Mouse (Mus musculus) brain, embryonic 18.5 days (tissue): ENCODE measurements around the gene Fth1.
"Not testable (repeated sequence)": the region's sequence is repeated elsewhere in the genome, so short reads cannot be mapped to it uniquely, and the experiment has no call there.

ENCODE experiments used
- DNase-seq: peaks from one replicate; pipeline ENCODE4 v3.0.0-alpha.2; 2012; ENCODE audit warnings: low read depth, low spot score

Fth1 gene

DNA sequence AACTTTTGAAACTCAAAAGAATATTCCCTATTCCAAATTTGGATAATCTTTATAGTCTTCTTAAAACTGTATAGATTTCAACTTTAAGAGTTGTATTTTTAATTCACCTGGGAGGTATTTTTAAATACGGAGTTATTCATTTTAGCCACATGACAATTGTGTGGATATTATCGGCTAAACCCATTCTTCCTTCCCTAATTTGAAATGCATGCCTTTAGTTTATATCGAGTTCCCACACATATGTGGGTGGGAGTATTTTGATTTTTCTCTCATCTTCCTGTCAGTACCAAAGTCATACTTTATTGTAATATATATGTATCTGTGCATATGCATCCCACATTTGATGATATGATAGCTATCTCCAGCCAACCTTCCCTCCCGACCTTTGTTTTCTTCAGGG lies at the start of gene Fth1:
Fth1 (plus strand) TSS at position 341 of the 400 bp plus-strand sequence.
- no peak for DNase-seq

DNA sequence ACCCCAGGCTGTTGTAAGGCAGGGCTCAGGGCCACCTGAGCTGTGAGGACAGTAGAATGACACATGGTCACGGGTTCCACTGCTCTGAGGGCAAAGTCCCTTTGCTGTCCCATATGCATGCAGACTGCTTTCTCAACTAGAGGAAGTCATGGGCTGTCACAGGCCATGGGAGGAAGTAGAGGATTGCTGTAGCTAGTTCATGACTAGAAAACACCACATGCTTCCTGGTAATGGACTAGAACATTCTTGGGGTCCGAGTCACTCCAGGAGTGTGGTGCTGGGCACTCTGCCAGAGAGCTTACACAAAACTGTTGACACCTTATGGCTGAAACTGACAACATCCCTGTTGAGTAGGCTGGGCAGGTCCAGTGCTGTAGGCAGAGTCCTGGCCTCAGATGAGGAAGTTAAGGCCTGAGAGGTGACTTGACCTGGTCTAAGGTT lies 49.2 kb upstream of the Fth1 start:
- DNase-seq = not testable (repeated sequence)

DNA sequence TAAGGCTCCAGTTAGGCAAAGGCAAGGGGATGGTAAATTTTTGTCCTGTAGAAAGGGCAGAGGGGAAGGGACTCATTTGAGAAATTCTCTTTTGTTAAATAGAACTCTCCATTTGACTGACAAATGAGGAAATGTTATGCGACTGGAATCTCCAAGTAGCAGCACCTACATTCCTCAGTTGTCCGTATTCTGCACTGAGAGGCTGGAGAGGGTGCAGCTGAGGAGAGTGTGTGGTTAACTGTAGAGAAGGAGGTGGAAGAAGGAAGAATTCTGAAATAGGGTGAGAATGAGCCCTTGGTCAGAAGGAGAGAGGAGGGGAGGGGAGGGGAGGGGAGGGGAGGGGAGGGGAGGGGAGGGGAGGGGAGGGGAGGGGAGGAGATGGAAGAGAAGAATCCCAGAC lies 46.5 kb upstream of the Fth1 start:
- DNase-seq = no peak

DNA sequence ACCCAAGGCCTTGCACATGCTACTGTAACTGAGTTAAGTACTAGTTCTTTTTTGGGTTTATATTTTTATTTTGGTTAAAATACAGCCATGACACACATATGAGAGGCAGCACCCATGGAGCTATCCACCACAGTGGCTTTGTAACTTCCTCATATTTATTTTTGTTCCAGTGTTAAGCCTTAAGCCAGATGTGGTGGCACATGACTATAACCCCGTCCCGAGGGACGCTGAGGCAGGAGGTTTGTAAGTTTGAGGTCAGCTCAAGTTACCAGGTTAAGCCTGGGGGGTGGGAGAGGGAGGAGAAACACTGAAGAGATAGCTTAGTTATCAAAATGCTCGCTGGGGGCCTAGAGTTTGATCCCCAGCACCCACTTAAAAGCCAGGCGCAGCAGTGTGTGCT lies 43.8 kb upstream of the Fth1 start:
- DNase-seq = no peak

DNA sequence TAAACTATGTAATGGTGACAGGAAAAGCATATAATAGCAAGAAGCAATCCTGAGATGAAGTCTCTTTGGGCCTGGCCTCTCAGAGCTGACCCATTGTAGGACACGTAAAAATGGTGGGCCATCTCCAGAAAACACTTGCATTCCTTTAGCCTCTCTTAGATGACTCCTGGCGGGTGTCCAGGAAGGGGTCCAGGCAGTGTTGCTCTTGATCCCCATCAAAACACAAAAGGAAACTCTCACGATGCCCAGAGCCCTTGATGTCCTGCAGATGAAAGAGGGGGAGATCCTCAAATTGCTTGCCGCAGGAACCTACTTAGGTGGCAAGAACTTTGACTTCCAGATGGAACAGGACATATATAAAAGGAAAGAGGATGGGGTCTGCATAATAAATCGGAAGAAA lies 43.0 kb upstream of the Fth1 start:
- no peak for DNase-seq

DNA sequence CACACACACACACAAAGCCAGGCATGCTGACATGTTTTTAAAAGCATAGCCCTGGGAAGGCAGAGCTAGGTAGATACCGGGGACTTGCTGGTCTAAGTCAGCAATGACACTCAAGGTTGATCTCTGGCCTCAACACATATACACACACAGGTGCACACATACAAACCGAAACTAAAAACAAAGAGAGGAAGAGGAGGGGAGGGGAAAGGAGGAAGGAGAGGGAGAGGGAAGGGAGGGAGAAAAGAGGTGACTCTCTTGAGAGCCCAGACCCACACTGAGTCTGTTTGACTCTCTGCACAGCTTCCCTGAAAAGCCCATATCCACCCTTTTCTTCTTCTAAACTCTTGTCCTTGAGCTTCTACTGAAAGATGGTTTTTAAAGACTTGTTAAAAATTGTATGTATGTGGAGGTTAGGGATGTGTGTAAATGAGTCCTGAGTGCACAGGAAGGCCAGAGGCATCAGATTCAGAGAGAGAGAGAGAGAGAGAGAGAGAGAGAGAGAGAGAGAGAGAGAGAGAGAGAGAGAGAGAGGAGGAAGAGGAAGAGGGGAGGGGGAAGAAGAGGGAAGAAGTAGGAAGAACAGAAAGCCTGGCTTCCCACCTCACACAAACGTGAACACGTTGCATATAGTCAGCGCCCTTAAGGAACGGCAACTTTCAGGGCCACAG lies 42.1 kb upstream of the Fth1 start:
- DNase-seq = no peak

DNA sequence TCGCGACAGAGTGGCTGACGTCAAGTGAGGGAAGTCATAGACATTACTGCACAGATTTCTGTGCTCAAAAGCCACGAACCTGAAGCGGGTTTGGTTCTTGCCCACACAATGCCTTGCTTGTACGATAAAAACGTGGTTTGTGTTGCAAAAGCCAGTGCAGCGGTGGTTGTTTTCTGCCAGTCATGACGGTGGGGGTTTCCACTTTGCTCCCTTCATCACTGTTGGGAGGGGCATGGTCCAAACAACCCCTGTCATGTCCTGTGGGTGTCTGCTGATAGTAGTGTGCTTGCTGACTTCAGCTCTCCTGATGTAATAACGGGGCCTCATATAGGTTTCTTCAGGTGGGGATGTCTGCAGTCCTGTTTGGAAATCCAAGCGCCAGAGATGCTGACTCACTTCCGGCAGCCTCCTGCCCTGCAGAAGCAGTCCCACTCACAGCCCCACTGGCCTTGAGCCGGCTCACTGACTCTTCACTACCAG lies 41.5 kb upstream of the Fth1 start:
- DNase-seq = no peak

DNA sequence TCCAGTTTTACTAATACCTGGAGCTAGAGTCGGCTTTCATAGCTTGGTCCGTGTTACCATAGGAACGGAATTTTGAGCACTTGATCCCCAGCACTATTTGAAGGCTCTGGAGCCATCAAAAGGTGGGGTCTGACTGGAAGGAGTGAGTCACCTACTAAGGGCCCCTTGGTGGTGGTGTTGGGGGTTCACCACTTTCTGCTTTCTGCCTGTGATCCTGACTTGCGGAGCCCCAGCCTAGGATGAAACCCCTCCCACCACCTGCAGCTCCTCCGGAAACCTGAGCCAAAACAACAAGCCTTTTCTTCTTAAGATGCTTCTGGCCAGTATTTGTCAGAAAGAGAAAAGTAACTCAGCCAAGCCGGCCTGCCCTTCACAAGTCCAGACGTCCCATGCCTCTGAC lies 40.6 kb upstream of the Fth1 start:
- no peak for DNase-seq

DNA sequence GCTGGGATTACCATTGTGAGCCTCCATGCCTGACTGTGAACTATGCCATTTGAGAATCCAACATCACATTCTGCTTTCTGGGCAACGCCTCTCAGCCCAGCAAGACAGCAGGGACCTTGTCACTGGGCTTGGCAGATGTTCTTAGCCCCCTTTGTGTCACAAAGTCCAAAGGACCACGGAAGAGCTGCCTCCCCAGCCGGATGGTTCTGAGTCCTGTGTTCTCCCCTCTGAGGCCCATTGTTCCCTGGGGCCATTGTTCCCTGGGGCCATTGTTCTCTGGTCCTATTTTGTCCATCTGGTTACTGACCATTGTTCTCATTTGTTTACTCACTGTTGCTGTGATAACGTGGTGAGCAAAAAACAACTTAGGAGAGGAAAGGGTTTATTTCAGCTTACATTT lies 39.5 kb upstream of the Fth1 start:
- no peak for DNase-seq

DNA sequence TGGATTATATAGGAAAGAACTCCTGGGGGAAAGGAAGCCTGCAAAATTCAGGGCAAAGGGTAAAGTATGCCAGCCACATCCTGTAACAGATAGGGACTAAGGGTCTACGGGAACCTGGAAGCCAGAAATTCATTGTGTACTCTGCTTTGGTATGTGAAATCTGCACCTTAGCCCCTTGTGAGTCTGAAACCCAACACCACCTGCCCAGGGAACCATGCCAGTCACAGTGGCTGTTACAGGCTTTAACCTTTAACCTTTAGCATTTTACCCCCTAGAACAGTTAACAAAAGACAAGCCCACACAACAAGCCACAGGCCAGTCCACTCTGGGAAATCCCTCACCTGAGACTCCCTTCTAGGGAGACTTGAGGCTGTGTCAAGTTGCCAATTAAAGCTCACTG lies 38.6 kb upstream of the Fth1 start:
- no peak for DNase-seq

DNA sequence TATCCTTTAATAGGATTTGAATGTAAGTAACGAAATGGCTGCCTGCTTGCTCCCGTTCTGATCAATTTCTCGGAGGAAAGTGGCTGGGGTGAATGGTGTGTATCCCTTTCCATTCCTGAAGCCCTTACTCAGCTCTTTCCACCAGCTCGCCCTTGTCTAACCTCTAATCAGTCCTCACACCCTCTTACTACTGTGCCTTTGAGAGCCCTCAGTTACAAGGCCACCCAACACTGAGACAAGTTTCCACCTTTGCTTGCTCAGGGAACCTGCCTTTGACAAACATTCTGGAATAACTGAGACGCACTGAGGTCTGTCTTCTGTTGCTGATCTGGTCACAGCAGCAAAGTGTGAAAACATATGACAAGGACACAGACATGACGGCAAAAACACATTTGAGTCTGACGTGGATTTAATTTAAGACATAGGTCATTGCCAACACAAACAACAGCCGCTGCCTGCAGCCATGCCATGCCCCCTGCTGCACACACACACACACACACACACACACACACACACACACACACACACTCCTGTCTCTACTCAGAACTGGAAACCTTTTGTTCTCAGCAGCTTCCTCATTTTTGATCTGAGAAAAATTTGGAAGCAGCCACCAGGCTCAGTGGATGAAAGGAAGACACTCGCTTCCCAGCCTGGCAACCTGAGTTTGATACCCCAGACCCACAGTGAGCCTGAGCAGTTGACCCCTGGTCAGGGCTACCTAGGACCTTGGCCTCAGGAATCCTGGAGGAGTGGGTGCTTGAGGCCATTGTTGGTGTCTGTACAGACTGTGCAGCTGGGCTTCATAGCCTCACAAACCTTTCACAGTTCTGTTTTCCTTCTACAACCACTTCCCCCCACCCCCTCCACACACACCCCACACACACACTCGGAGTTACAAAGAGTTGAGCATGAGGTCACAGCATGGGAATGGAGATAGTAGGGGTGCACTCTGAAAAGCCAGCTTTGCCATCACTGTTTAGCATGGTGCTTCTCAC lies 37.6 kb upstream of the Fth1 start:
- DNase-seq = no peak

DNA sequence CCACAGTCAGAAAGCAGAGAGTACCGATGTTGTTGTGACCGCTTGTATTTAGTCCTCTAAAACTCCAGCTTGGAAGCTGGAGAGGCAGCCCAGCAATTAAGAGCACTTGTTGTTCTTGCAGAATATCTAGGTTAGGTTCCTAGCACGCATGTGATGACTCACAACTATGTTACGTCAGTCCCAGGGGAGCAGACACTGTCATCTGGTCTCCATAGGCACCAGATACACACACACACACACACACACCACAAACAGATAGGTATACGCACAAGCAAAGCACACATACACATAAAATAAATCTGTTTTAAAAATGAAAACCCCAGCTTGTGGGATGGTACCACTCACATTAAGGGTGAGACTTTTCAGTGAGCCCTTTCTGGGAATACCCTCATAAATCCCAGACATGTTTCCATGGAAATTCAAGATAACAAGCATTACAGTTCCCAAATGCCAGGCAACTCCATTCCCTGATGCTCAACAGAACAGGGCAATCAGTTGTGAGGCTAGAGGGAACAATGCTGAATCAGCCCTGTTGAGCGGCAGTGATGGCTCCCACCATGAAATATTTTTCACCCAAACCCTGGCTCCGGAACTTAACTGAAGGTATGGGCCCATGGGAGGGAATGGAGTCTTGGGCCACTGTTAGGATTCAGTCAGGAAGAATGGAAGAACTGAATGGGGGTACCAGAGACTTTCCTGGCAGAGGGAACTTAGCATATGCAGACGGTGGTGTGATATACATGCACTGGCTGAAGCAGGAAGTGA lies 34.4 kb upstream of the Fth1 start:
- no peak for DNase-seq

DNA sequence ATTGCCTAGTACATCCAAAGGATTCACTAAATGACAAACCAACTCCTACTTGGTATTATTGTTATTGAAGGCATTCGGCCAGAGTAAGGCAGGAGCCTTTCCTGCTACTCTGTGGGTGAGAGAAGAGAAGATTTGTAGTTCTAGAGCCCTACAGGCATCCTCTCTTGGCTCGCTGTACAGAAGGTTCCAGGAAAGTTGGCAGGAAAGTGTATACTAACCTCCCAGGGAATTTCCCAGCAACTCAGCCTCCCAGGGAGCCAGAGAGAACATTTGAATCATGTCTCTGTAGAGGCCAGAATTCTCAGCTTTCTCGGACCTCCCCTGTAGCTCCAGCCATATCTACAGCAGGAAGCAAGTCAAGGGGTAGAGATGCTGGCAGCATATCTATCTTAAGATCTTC lies 33.4 kb upstream of the Fth1 start:
- DNase-seq = no peak

DNA sequence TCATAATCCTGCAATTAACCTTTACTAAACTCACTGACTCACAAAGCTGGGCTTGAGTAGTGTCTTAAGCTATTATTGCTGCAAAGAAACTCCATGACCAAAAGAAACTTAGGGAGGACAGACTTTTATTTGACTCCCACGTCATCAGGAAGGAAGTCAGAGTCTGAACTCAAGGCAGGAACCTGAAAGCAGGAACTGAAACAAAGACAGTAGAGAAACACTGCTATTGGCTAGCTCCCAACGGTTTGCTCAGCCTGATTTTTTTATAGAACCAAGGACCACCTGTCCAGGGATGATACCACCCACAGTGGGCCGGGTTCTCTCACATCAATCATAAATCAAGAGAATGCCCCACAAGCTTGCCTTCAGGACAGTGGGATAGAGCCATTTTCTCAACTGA lies 28.0 kb upstream of the Fth1 start:
- no peak for DNase-seq

DNA sequence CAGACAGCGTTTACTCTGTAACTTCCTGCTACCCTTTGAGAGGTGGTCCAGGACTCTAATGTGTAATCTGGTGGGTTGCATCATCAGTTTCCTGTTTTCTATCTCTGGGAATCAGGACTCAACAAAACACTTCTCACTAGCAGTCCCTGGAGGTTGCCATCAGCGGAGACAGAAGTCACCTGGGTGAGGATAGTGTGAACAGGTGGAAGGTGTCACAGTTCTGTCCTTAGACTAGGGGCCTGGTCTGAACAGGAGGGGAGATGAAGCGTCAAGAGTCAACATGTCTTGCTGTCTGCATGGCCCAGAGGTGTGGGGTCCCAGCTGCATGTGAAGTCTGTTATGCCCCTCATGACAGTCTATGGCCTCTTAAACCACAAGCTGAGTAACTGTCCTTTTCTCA lies 27.5 kb upstream of the Fth1 start:
- no peak for DNase-seq

DNA sequence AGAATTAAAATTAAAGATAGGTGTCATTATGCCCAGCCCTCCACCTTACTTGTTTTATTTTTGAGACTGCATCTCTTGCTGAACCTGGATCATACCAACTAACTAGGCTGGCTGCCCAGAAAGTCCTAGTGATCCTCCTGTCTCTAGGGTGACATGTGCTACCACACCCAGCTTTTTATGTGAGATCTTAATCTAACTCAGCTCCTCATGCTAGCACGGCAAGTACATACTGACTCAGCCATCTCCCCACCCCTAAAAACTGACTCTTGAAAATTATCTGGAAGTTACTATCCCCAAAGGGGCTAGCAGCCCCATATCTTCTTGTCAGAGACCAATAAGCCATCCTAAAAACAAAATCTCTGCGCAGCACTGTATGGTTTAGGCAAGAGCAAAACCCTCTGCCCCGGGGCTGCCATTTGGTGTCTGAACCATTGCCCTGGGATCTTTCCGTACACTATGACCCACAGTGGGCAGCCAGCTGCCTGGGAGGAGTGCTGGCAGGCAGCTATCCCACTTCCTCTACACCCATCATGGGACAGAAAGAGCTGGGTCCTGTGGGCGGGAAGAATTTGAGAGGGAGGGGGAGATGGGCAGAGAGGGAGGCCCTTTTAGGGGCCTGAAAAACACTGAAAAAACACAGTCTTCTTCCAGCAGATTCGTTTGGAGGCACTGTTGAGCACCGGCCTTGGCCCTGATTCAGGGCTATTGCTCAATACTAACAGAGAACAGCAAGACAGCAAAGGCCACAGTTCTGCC lies 26.2 kb upstream of the Fth1 start:
- peak; percentile 18 for DNase-seq

DNA sequence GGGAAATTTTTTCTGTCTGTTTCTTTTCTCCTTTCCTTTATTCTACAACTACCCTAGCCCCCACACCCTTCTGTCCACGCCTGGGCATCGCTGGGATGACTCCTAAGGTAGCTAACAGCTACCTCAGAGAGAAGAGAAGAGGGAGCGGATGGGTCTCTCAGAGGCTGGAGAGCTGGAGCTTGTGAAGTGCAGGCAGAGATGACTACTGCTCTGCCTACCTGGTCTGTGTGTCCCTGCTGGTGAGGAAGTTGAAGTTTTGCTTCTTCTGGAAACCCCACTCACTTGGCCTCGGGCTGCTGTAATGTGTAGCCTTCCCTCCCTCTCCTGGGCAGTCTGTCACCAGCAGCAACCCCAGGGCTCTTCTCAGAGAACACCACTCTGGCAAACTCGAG lies 25.6 kb upstream of the Fth1 start:
- no peak for DNase-seq

DNA sequence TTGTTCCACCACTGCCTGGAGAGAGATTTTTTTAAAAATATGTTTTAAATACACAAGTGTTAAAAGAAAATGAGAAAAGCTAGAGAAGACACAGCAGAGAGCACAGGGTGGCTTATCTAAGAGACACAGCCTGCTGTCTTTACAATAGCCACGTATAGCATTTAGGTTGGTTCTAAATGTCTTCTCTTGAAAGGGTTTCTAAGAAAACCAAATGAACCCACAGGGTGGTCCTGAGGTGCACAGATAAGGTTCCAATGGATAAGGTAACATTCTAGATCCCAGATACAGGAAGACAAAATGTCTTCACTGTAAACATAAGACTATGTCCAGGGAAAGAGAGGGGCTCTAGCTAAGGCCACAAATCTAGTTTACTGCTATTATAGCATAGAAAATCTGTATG lies 25.0 kb upstream of the Fth1 start:
- DNase-seq = no peak

DNA sequence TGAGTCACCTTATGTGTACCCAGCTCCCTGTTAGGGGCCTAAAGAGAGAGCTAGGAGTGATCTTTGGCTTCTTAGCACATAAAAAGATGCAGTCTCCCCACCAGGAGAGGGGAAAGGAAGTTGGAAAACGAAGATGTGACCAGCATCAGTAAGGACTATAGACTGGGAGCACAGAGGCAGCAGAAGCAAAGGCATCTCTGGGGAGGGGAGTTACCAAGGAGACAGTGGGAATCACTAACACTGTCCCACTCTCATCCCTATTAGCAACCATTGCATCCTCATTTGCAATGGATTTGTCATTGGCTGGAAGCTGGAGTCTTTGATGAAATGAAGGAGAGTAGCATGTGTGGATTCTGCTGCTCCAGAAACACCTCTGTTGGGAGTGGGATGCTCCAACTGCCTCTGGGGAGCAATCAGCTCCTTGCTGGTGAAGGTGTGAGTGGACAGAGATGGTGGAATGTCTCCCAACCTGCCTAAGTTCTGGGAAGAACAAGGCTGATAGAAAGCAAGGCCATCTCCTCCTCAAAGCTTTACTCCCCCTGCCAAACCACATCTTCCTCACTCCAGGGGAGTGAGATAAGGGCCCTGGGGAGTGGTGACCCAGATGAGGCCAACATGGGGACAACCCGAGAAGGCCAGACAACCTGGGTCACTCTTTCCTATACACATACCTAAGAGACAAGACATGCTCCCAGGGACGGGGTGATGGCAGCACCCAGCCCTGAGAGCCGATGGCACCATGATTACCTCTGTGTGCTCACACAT lies 23.6 kb upstream of the Fth1 start:
- DNase-seq = no peak

DNA sequence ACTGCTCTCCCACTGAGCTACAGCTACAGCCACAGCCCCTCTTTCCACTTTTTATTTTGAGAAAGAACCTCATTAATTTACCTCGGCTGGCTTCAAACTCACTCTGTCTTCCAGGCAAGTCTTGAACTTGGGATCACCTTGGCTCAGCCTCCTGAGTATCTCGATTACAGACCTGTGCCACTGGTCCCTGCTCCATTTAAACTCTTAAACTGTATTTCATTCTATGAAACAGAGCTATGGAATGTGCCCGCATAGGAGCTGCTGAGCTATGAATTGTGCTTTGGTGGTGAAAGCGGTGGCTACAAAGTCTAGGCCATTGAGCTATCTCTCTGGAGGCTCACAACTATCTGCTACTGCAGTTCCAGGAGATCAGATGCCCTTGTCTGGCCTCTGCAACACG lies 22.4 kb upstream of the Fth1 start:
- no peak for DNase-seq

DNA sequence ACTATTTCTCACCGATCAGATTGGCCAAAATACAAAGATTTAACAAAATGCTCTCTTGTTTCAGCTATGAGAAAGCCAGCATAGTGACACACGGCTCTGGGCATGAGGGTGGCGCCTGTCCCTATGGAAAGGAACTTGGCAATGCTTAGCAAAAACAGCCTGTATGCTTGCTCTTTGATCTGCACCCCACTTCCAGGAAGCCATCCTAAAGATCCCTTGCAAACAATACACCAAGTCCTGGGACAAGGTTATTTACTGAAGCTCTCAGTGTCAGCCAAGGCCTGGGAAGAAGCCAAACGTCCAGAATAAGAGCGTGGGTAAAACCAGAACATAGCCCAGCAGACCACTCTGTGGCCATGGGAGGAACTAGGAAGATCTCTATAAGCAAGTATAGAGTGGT lies 19.6 kb upstream of the Fth1 start:
- no peak for DNase-seq
